Mouse (Mus musculus) inflammation-experienced regulatory T-cells, adult 6 months (primary cell): Measurements from ENCODE around the gene Asgr1. TPM values are rescaled to one million over a fixed set of nuclear protein-coding genes. Genes with fewer than 3 reads are reported as not detected.

Source experiments
- ATAC-seq: one replicate; pipeline ENCODE4 v1.8.0; 2017
- polyA plus RNA-seq, 3 experiments: library from polyadenylated mRNA; unstranded; fragments of 100-300 nt; shearing (Covaris generic); gene quantifications; one replicate each; pipeline ENCODE4 v1.2.1; 2017

The Asgr1 gene
- polyA plus RNA-seq, 3 experiments from 2014 or later, result not detected

GRCm38 (mm10) chr11:70027397-70027796 lies 26.5 kb upstream of the Asgr1 start:
- ATAC-seq, result no peak

- no peak for ATAC-seq
Measured at GRCm38 (mm10) chr11:70028401-70029129, 25.3 kb upstream of the Asgr1 start.

- ATAC-seq, result peak; percentile 89
Measured at GRCm38 (mm10) chr11:70029130-70029801, 24.6 kb upstream of the Asgr1 start.

GRCm38 (mm10) chr11:70029829-70030550 lies 23.9 kb upstream of the Asgr1 start:
- peak; percentile 38 for ATAC-seq

- no peak for ATAC-seq
Measured at GRCm38 (mm10) chr11:70030651-70031320, 23.1 kb upstream of the Asgr1 start.

GRCm38 (mm10) chr11:70031321-70031670 lies 22.6 kb upstream of the Asgr1 start:
- ATAC-seq, result no peak

- no peak for ATAC-seq
Measured at GRCm38 (mm10) chr11:70038174-70038573, 15.7 kb upstream of the Asgr1 start.

GRCm38 (mm10) chr11:70039631-70040030 lies 14.3 kb upstream of the Asgr1 start:
- ATAC-seq, result no peak

- no peak for ATAC-seq
Measured at GRCm38 (mm10) chr11:70040184-70040583, 13.7 kb upstream of the Asgr1 start.

GRCm38 (mm10) chr11:70042309-70043085 lies 11.4 kb upstream of the Asgr1 start:
- no peak for ATAC-seq

- no peak for ATAC-seq
Measured at GRCm38 (mm10) chr11:70043665-70044064, 10.2 kb upstream of the Asgr1 start.

GRCm38 (mm10) chr11:70045435-70045834 lies 8.4 kb upstream of the Asgr1 start:
- ATAC-seq, result no peak

- no peak for ATAC-seq
Measured at GRCm38 (mm10) chr11:70049366-70049765, 4.5 kb upstream of the Asgr1 start.

GRCm38 (mm10) chr11:70049816-70050215 lies 4.1 kb upstream of the Asgr1 start:
- ATAC-seq, result no peak

GRCm38 (mm10) chr11:70053156-70053555 lies 729 bp upstream of the Asgr1 start:
- ATAC-seq, result no peak

GRCm38 (mm10) chr11:70055618-70056214 lies 1.8 kb downstream of the Asgr1 start:
- no peak for ATAC-seq

GRCm38 (mm10) chr11:70057805-70058204 lies 3.9 kb downstream of the Asgr1 start:
- ATAC-seq, result no peak

GRCm38 (mm10) chr11:70059930-70060329 lies 6.0 kb downstream of the Asgr1 start:
- ATAC-seq, result no peak

GRCm38 (mm10) chr11:70063053-70063452 lies 9.2 kb downstream of the Asgr1 start:
- no peak for ATAC-seq

- ATAC-seq, result no peak
Measured at GRCm38 (mm10) chr11:70066701-70067100, 12.8 kb downstream of the Asgr1 start.

GRCm38 (mm10) chr11:70068245-70068644 lies 14.4 kb downstream of the Asgr1 start:
- no peak for ATAC-seq

- ATAC-seq, result no peak
Measured at GRCm38 (mm10) chr11:70070057-70070456, 16.2 kb downstream of the Asgr1 start.
